Mouse (Mus musculus) midbrain, postnatal 0 days (tissue): ENCODE measurements at regions not wholly inside any gene's neighbourhood (a gene's known extent, or its start where the extent isn't known, plus 50 kb on each side); places are given as distances from the start of the nearest gene placed in this dataset.

Experiments
- ATAC-seq: fragments of 200-750 bp; cut with Nextera tagmentation; 2 replicates; pipeline ENCODE4 v1.8.0; 2017; ENCODE audit warnings: moderate number of reproducible peaks, mild to moderate bottlenecking, moderate TSS enrichment, moderate library complexity; ENCODE audit not compliant: low FRiP score
- DNase-seq: peaks from one replicate; pipeline ENCODE4 v3.0.0-alpha.2; 2015; ENCODE audit warnings: low spot score
- H3K27ac ChIP-seq: fragments of 300-500 bp; sonication (generic); 2 replicates; pipeline ENCODE4 v1.5.1; 2014; ENCODE audit warnings: low read depth, mild to moderate bottlenecking, low read length, mixed read lengths
- H3K27me3 ChIP-seq: fragments of 300-500 bp; sonication (generic); 2 replicates; pipeline ENCODE4 v1.6.1; 2014; ENCODE audit warnings: low read length, control low read depth, mixed read lengths; ENCODE audit not compliant: insufficient read depth
- H3K36me3 ChIP-seq: fragments of 300-500 bp; sonication (generic); 2 replicates; pipeline ENCODE4 v1.6.1; 2014; ENCODE audit warnings: low read length, control low read depth, mixed read lengths; ENCODE audit not compliant: insufficient read depth
- H3K4me1 ChIP-seq: fragments of 300-500 bp; sonication (generic); 2 replicates; pipeline ENCODE4 v1.6.1; 2014; ENCODE audit warnings: mild to moderate bottlenecking, control low read depth, antibody characterized with exemption, low read length, mixed read lengths; ENCODE audit not compliant: insufficient read depth
- H3K4me2 ChIP-seq: fragments of 300-500 bp; sonication (generic); 2 replicates; pipeline ENCODE4 v1.6.1; 2014; ENCODE audit warnings: low read depth, mild to moderate bottlenecking, low read length, mixed read lengths; ENCODE audit not compliant: poor library complexity, severe bottlenecking
- H3K4me3 ChIP-seq: fragments of 300-500 bp; sonication (generic); 2 replicates; pipeline ENCODE4 v1.5.1; 2014; ENCODE audit warnings: low read depth, mild to moderate bottlenecking, low read length, moderate library complexity
- H3K9ac ChIP-seq: fragments of 300-500 bp; sonication (generic); replicated peaks from 2 replicates; pipeline ENCODE4 v1.6.1; 2014; ENCODE audit warnings: mild to moderate bottlenecking, low read length, moderate library complexity, mixed read lengths; ENCODE audit not compliant: poor library complexity, severe bottlenecking
- H3K9me3 ChIP-seq: fragments of 300-500 bp; sonication (generic); 2 replicates; pipeline ENCODE4 v1.6.1; 2016; ENCODE audit warnings: low read length, control low read depth
- CTCF ChIP-seq: IDR thresholded peaks from 2 replicates; pipeline ENCODE4 v1.5.1; 2016; ENCODE audit warnings: antibody characterized with exemption, mild to moderate bottlenecking
- WGBS: fragments of 180-500 bp; shearing (Covaris S2); extraction: QIAGEN DNeasy Blood & Tissue Kit; methylation state at CpG from one replicate; pipeline ENCODE4 v1.1.7; 2014; 5-methylcytosine and 5-hydroxymethylcytosine counted together

GRCm38 (mm10) chr15:11532536-11532935, 133.1 kb upstream of the Tars start:
- H3K27me3 ChIP-seq, result no peaks in the 10 kb centered on the region
- WGBS, result 76% methylated on average over 9 of the region's 9 CpGs
- no peaks in the 10 kb centered on the region for H3K36me3 ChIP-seq
- H3K4me3 ChIP-seq, result no peak overlapping the region
- no peaks in the 10 kb centered on the region for H3K4me1 ChIP-seq
- TF ChIP-seq CTCF, result no peak
- H3K27ac ChIP-seq, result no peak overlapping the region
- ATAC-seq (no peak), DNase-seq (no peak)
- no peak overlapping the region for H3K4me2 ChIP-seq
- no peaks in the 10 kb centered on the region for H3K9me3 ChIP-seq
- no peak overlapping the region for H3K9ac ChIP-seq

- Histone ChIP-seq H3K9me3 (no peaks in the 10 kb centered on the region), H3K27me3 (no peaks in the 10 kb centered on the region), H3K9ac (no peak overlapping the region), H3K4me3 (no peak overlapping the region), H3K4me2 (no peak overlapping the region), H3K27ac (no peak overlapping the region), H3K4me1 (no peaks in the 10 kb centered on the region), H3K36me3 (no peaks in the 10 kb centered on the region)
- TF ChIP-seq CTCF, result no peak
- ATAC-seq (no peak), DNase-seq (no peak)
- 59% methylated on average over 8 of the region's 8 CpGs for WGBS
These were observed 130.7 kb upstream of the Tars start for GRCm38 (mm10) chr15:11529819-11530810.

GRCm38 (mm10) chr15:11524337-11525106, 125.1 kb upstream of the Tars start:
- Histone ChIP-seq H3K4me3 (no peak overlapping the region), H3K4me2 (no peak overlapping the region), H3K36me3 (no peaks in the 10 kb centered on the region), H3K4me1 (no peaks in the 10 kb centered on the region), H3K27ac (no peak overlapping the region), H3K27me3 (no peaks in the 10 kb centered on the region), H3K9ac (no peak overlapping the region), H3K9me3 (no peaks in the 10 kb centered on the region)
- ATAC-seq (no peak), DNase-seq (no peak)
- WGBS, result 89% methylated on average over 5 of the region's 5 CpGs
- no peak for TF ChIP-seq CTCF

GRCm38 (mm10) chr15:11518565-11518964, 119.1 kb upstream of the Tars start:
- no peak overlapping the region for H3K4me3 ChIP-seq
- H3K9ac ChIP-seq, result no peak overlapping the region
- H3K36me3 ChIP-seq, result no peaks in the 10 kb centered on the region
- H3K4me2 ChIP-seq, result no peak overlapping the region
- DNase-seq (no peak), ATAC-seq (no peak)
- no peak for TF ChIP-seq CTCF
- no peak overlapping the region for H3K27ac ChIP-seq
- H3K27me3 ChIP-seq, result no peaks in the 10 kb centered on the region
- H3K4me1 ChIP-seq, result no peaks in the 10 kb centered on the region
- H3K9me3 ChIP-seq, result no peaks in the 10 kb centered on the region

- Histone ChIP-seq H3K9me3 (no peaks in the 10 kb centered on the region), H3K4me2 (no peak overlapping the region), H3K36me3 (no peaks in the 10 kb centered on the region), H3K9ac (no peak overlapping the region), H3K4me3 (no peak overlapping the region), H3K27me3 (no peaks in the 10 kb centered on the region), H3K4me1 (no peaks in the 10 kb centered on the region), H3K27ac (no peak overlapping the region)
- no peak for TF ChIP-seq CTCF
- WGBS, result 78% methylated on average over 3 of the region's 3 CpGs
- ATAC-seq (no peak), DNase-seq (no peak)
These were observed 118.4 kb upstream of the Tars start for GRCm38 (mm10) chr15:11517892-11518291.

- ATAC-seq (no peak), DNase-seq (no peak)
- Histone ChIP-seq H3K36me3 (no peaks in the 10 kb centered on the region), H3K4me3 (no peak overlapping the region), H3K9ac (no peak overlapping the region), H3K27me3 (no peaks in the 10 kb centered on the region), H3K4me2 (no peak overlapping the region), H3K4me1 (no peaks in the 10 kb centered on the region), H3K9me3 (no peaks in the 10 kb centered on the region), H3K27ac (no peak overlapping the region)
- WGBS, result 77% methylated on average over 4 of the region's 4 CpGs
- TF ChIP-seq CTCF, result no peak
These were observed 105.7 kb upstream of the Tars start for GRCm38 (mm10) chr15:11505076-11505639.
